Mouse (Mus musculus): ENCODE measurements around the gene Olfr1033.

DNA sequence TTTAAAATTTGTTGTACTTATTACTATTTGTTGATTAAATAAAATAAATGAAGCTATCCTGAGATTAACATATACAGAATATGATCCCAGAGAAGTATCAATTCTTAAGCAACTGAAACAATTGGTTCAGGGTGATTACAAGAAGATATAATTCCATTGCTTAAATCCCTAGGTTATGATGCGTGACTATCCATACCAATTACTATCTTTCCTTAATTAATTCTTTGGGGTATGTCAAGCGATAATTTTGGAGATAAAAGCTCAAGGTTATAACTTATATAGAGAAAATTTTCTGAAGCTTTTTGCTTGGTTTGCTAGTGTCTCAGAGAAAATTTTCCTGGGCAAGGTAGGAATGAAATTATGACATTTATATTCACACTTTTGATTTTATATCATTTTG is 46.8 kb upstream of the Olfr1033 start, which contains the start of gene Olfr1029:
- TF ChIP-seq CTCF (IDR thresholded peaks at IDR 0.05; ENCODE audit: low read depth, low read length) (no peak), POLR2A (IDR thresholded peaks at IDR 0.05; ENCODE audit: insufficient read depth, low read length) (no peak), EP300 (IDR thresholded peaks at IDR 0.05; ENCODE audit: insufficient read depth, low read depth, low read length) (no peak)
